Mouse (Mus musculus): ENCODE results near the gene Pla2g15.
A peak's percentile ranks its signal among the peaks of the same experiment; 100 is the strongest.

Gene Pla2g15

DNA sequence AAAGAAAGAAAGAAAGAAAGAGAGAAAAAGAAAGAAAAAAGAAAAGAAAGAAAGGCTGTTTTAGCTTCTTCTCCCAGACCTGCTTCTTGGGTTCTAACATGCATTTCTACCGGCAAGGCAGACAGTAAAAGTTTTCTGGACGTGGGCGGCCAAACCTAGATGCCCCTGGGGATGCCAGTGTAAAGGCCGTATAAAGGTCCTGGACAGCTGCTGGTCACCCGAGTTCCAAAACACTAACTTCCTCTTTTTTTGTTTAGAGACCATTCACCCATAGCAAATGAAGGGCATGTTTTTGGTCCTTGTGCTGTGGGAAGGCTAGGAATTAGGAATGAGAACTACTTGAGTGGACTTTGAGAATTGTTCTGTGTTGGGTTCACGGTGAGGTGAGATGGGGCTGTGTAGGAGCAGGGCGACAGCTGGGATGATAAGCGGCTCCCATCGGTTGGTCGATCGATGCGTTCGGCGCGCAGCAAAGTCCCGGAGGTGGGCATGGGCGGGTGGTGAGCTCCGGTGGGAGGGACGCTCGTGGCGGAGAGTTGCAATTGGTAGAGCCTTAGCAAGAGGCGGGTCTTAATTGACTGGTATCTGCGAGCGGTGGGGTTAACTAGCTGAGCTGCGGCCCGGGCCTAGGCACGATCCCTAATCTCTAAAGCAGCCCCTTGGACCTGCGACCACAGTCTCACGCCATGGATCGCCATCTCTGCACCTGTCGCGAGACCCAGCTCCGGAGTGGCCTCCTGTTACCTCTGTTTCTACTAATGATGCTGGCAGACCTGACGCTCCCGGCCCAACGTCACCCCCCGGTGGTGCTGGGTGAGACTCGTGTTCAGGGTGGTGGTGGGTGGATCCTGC is at the start of gene Pla2g15:
TSS of gene Pla2g15 (plus strand) at position 599 of the 852 bp plus-strand sequence.
- peak; percentile 89 to 95 for DNase-seq

DNA sequence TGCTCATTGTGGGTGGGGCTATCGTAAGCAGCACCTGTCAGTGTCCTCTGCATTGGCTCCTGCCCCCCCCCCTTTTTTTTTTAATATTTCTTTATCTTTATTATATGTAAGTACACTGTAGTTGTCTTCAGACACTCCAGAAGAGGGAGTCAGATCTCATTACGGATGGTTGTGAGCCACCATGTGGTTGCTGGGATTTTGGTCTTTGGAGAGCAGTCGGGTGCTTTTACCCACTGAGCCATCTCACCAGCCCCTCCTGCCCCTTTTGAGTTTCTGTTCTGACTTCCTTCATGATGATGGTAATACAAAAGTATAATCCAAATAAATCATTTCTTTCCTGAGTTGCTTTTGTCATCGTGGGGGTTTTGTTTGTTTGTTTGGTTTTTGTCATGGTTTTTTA is 47.9 kb upstream of the Pla2g15 start:
- DNase-seq: no peak

DNA sequence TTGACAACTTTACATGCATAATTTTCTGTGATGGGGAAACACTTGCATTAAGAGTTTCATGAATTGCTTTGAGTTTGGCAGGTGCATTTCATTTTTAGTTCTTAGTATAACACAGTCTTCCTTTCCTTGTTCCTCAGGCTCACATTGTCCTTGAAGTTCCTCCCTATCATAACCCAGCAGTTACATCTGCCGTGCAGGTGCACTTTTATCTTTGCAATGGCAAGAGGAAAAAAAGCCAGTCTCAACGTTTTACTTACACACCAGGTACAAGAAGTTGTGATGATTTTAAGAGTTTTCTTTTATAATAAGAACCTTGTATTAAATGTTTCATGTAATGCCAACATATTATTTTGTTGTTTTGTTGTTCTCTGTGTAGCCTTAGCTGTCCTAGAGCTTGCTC is 46.3 kb upstream of the Pla2g15 start:
- DNase-seq: no peak

DNA sequence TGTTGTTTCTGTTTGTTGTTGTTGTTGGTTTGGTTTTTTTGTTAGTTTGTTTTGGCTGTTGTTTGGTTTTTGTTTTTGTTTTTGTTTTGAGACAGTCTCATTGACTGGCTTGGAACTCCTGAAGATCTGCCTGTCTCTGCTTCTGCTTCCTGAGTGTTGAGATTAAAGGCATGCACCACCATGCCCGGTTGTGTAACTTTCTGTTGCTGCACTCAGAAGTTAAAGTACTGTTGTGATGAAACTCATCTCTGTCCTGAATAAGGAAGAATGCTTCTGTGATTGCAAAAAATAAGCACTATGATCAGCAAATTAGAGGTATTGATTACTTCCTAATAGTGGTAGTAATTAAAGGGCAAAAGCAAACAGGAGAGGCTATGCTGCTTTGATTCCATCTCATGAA is 44.0 kb upstream of the Pla2g15 start:
- DNase-seq: no peak

DNA sequence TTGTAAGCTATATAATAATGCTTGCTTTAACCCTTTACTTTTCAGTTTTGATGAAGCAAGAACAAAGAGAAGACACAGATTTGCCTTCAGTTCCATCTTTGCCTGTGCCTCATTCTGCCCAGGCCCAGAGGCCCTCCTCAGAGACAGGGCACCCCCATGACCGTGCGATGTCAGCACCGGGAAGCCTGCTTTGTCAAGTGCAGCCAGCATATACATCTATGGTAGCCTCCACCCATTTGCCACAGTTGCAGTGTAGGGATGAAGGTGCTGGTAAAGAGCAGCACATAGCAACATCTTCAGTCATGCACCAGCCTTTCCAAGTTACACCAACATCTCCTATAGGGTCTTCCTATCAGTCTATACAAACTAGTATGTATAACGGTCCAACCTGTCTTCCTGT is 42.1 kb upstream of the Pla2g15 start:
- peak; percentile 10 to 13 for DNase-seq

DNA sequence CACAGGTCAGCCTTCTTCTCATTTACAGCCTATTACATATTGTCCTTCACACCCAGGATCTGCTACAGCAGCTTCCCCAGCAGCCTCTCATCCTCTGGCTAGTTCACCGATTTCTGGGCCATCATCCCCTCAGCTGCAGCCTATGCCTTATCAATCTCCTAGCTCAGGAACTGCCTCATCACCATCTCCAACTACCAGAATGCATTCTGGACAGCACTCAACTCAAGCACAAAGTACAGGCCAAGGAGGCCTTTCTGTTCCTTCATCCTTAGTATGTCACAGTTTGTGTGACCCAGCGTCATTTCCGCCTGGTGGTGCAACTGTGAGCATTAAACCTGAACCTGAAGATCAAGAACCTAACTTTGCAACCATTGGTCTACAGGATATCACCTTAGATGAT is 41.5 kb upstream of the Pla2g15 start:
- DNase-seq: peak in 1 of 2 experiments; percentile 15

DNA sequence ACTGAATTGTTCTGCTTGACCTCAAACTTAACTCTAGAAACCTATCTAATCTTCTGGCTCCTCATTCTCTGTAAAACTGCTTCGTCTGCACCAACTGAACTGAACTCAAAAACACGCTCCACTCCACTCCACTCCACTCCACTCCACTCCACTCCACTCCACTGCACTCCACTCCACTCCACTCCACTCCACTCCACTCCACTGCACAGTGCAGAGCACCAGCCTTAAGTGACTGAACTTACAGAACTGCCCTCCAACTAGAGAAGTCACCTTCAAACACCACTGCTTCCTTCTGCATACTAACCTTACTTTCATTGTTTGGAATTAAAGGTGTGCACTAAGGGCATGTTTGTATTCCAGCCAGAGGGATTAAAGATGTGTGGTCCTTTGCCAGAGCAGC is 38.2 kb upstream of the Pla2g15 start:
- no peak for DNase-seq

DNA sequence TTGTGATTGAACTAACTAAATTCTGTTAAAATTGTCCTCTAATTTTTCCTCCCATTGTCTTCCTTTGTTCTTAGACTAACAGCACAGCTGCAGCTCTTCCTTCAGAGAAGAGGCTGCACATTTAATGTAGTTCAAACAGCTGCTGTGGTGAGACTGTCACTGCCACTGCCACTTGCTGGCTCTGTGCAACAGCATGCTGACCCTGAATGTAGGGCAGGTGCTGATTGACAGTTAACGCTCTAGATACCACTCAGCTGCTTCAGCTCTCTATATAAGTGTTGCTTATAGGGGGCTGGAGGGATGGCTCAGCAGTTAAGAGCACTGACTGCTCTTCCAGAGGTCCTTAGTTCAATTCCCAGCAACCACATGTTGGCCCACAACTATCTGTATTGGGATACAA is 37.7 kb upstream of the Pla2g15 start:
- DNase-seq: no peak

DNA sequence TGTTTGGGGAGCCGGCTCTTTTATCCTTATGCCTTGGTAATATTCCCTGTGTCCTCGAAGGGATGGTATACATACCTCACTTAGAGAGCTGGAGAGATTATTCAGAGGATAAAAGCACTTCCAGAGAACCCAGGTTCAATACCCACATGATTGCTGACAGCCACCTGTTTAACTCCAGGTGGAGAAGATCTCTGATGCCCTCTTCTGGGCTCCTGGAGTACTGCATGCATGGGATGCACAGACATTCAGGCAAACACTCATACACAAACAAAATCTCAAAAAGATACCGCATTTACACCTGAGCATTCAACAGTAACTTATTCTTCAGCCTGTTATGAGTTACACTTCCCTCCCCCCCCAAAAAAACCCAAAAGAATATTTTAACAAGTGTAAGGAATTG is 34.3 kb upstream of the Pla2g15 start:
- DNase-seq: peak in 1 of 2 experiments; percentile 21

DNA sequence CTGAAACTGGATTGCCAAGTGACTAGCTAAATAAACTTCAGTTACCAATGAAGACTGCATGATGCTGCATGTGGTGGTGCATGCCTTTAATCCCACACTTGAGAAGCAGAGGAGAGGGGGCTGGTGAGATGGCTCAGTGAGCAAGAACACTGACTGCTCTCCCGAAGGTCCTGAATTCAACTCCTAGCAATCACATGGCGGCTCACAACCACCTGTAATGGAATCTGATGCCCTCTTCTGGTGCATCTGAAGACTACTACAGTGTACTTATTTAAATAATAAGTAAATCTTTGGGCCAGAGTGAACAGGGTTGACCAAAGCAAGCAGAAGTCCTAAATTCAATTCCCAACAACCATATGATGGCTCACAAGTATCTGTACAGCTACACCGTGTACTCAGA is 26.8 kb upstream of the Pla2g15 start:
- no peak for DNase-seq

DNA sequence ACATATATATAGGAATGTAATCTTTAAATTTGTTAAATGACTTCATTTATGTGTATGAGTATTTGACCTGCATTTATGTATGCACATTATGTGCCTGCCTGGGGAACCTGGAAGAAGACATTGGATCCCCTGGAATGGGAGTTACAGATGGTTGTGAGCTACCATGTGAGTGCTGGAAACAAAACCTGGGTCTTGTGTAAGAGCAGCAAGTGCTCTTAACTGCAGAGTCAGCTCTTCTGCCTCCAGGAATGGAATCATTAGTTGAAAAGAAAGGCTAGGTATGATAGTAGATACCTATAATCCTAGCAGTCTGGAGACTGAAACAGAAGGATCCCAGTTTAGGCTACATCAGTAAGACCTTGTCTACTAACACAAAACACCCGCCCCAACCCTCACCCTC is 24.1 kb upstream of the Pla2g15 start:
- no peak for DNase-seq

DNA sequence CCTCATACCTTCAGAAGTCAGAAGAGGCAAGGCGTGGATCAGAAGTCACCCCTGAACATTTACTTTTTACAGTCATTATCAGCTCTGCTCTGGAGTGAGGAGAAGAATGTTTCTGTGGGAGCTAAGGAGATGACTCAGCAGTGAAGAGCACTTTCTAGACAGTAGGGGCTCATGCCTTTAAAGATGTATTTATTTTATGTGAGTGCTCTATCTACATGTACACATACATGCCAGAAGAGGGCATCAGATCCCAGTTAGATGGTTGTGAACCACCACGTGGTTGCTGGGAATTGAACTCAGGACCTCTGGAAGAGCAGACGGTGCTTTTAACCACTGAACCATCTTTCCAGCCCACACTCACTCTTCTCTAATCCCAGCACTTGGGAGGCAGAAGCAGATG is 23.1 kb upstream of the Pla2g15 start:
- no peak for DNase-seq

DNA sequence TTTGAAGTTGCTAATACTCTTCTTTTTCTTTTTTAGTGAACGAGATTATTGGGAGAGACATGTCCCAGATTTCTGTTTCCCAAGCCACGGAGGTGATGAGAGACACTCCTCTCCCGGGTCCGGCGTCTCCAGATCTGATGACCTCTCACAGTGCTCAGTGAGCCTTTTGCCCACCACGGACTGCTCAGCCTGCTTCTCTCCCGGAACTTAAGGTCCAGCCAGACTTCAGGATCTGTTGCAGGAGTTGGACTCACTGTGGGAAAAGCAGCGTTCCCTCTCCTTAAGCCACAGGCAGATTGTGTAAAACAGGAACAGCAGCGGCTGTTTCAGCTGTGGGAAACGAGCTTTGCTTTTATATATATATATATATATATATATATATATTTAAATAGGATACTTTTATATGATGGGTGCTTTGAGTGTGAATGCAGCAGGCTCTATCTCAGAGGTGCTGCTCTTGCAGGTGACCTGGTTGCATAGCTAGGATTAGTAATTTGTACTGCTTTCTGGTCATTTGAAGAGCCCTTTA is 22.3 kb upstream of the Pla2g15 start:
- DNase-seq: peak in 1 of 2 experiments; percentile 16

DNA sequence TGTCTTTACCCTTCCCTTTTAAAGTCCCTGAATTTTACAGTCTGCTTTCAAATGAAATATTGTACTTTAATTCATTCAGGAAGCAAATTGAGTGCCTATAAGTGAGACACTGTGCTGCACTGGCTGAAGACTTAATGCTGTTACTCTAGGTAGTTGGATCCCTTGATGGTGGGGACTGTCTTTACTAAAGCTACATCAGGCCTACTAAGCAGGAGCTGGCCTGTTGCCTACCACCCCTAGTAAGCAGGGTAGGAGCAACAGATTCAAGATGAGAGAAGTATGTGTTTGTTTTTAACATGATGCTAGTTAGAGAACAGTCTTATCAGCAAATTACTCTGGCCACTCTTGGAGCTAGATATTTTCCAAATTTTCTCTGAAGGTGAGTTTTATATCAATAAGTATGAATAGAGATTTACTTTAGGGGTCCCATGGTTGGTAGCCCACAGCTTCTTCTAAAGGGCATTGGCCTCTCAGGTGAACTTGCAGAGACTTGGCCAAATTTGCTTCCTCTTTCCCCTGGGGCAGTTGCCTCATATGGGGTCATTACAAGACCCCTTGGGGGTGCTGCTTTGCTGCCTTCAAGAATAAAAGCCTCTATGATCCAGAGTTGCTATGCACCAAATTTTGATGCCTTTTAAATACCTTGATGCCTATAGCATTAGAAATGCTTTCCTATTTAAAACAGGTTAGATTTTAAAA is 20.8 kb upstream of the Pla2g15 start:
- peak in 1 of 2 experiments; percentile 10 for DNase-seq

DNA sequence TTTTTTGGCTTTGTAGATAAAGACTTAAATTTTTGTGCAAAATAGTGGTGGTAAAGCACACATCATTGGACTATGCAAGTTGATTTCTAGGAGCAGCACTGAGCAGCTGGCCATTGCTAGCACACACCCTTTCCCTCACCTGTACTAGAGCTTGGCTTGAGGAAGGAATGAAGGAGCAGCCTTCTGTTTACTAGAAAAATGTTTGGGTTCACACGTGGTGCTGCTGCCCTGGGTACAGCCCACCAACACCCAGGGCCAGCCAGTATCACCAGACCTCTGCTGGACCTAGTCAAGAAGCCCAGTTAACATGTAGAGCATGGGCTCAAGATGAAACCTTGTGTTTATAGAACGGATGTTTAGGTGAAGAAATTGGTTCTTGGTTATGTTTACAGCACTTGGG is 20.2 kb upstream of the Pla2g15 start:
- DNase-seq: peak in 1 of 2 experiments; percentile 9

DNA sequence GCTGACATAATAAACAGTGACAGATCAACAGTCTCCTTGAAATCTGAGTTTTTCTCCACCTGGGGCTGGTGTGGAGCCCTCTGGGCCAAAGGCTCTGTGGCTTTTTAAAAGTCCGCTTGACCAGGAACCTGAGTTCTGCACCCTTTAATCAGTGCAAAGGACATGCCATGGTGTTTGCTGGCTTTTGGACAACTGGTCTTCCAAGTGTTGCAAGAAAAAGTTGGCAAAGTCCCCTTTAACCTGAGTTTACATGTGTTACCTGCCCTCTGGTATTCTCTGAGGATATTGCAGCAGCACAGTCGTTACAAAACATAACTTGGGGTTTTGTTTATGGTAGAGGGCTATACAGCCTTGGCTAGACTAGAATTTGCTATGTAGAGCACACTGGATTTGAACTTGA is 19.7 kb upstream of the Pla2g15 start:
- no peak for DNase-seq

DNA sequence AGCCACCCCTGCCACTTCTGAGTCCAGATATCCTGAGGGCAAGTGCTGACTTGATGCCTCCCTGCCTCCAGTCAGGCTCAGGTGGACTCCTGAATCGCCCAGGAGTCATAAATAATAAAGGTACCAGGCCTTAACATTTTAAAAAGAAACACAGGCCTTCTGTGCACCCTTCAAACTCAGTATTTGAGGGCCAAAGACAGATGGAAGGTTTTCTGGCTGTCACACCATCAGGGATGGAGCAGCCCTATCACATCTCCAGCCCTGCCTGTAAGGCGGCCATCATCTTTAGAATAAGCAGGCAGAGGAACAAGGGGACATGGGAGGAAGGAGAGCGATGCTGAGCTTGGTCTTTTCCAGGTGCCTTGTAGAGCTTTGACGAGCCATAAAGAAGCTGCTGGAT is 19.2 kb upstream of the Pla2g15 start:
- no peak for DNase-seq

DNA sequence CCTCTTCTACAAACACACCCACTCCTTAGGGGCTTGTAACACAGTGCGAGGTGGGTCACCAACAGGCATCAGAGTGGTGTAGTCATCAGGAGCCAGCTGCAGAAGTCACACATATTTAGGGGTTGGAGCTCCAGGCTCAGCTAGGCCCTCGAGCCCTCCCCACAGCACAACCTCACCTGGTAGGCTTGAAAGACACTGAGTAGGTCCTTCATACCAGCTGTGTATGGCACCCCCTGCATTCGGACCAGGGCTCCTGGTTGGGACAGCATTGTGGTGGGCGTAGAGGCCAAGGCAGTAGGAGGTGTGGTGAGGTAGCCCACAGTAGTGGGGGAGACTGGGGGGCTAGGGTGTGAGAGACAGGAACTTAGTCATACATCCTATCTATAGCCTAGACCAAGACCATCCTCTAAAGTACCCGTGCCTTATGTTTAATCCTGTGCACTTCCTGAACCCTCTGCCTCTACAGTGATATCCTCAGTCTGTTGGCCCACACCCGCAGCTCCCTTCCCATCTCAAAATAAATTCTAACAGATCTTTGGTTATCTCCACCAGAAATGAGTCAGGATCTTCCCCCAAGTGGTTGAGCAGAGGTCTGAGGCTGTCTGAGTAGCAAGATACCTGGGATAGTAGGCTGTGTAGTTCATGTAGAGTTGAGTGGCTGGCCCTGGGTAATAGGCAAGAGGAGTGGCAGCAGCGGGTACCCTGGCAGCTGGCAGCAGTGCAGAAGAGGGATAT is 18.5 kb upstream of the Pla2g15 start:
- DNase-seq: no peak

DNA sequence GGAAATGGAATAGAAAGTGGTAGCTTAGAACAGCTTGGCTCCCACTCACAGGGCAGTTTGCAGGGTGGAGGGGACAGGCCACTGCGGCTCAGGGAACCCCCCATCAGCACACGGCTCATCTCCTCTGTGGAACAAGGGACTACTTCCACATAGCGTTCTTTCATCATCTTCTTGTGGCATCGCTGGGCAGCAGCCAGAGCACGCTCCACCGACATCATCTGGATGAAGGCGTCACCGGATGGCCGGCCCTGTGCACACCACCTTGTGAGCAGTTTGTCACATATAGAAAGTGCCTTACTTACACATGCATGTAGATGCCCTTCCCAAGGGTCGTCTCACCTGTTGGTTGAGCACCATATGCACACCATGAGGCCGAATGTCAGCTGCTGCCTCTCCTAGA is 17.8 kb upstream of the Pla2g15 start:
- no peak for DNase-seq

DNA sequence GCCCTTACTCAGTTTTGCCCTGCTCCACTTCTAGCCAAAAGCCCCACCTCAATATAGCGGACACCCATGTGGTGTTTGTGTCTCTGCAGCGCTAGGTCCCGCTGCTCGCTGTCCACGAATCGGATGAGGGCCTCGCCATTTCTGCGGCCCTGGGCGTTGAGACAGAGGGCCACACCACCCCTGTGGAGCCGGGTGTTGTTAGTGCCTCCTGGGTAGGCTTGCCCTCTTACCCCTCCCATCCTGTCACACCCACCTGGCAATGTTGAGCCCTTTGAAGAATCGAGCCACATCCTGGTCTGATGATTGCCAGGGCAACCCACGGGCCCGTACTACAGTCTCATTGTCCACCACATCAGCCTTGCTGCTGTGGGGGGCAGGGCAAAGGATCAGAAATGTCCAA is 16.7 kb upstream of the Pla2g15 start:
- DNase-seq: no peak

DNA sequence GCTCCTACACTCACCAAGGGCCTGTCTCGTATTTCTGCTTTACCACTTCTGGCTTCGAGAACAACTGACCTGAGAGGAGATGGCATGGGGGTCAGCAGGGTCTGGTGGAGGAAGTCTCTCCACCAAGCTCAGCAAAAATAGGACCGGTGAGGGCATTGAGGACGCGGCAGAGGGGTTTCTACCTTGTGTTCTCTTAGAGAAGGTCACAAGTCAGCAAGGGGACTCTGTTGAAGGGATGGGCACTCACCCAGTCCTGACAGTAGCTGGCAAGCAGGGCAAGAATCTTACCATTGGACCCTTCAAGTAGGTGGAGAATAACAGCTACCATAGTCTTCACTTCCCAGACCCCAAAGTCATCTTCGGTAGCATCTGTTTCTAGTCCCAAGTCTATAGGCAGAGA is 16.3 kb upstream of the Pla2g15 start:
- no peak for DNase-seq

DNA sequence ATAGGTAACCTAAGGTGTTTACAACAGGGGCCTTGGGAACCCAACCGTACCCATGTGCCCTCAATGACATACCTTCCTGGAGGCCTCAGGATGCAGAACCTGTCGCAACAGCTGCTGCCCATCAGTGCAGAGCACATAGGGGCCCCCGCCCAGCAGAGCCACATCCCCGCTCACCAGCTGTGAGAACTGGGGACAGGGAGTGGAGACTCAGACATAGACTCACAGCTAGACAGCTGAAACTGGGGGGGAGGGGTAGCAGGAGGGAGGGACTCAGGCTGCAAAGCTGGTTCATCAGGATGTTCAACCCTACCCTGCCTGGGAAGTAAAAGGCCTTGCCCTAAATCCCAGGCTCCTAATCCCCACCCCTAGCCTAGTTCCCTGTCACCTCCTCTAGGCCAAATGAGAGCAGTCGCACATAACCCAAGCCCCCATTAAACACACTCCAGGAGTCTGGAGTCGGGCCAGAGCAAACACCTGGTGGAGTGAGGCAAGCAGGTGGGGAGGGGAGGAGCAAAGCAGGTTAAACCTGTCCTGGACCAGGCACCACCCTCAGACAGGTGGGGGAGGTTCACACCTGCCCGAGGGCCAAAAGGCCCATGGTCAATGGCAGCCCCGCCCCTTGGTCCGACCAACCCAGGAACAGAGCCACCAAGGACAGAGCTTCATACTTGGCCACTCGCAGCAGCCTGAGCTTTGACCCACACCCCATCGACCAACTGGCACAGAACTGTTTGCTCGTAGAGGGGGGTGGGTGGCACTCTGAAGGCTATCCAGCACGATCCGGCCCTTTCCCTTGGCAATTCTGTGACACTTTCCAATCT is 15.2 kb upstream of the Pla2g15 start:
- DNase-seq: peak in 1 of 2 experiments; percentile 12

DNA sequence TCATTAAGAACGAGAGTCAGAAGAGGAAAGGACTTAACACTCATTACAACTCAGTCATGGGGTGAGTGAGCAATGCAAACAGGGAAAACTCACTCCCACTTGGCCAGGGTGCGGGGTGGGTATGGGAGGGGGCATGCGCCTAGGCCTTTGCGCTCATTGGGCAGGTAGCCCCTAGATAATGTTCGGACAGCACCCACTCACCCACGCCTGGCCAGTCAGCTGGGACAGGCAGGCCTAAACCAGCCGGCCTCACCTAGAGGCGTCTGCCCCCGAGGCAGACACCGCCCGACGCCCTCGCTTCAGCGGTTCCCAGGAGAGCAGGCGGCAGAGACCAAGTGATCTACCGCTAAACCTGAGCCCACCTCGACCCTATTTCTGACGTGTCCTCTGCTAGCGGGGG is 14.5 kb upstream of the Pla2g15 start:
- no peak for DNase-seq
